ENCODE assay signal across 9 mouse cellular contexts in the genomic region with DNA sequence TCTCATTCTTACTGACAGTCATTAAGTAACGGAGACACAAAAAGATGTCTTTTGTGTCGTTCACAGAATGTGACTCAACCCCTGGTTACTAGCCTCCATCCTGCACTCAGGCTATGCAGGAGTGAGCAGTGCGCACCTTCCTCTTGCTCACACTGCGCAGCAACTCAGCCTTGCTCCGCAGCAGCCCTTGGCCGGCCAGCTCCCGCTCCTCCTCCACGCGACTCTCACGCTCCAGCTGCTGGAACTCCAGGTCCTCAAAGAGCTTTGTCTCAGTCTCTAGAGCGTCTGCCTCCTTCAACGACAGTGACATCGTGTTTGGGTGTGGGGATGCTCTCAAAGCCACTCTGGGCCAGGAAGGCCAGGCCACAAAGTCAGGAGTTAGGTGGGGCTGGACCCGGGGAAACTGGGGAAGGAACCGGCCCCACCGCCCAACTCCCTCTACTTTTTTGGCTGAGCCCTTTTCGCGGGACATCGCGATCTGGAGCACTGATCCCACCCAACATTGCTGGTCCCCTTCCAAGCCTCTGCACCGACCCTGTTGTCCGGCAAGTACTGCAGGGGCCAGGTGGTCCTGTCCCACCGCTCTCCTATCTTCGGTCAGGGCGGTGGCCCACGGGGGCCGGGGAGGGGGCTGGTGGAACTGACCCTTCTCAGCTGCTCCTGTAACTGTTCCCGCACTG. TPM values are rescaled to one million over a fixed set of nuclear protein-coding genes. Genes with fewer than 3 reads are reported as not detected.
DNase-seq lines count a peak whose midpoint lies in the region; ATAC-seq lines count a peak whose summit lies in the region.
"Had no signal": no experiment of that assay in that cellular context is flagged by ENCODE, and none has a peak within 500 bp of the region (broad histone marks: within the 10 kb centered on the region; RNA-seq: fewer than 3 reads in every experiment).

No protein-coding gene starts in this region.

- WGBS in neural tube, embryonic 11.5 days = 19% methylated on average over 28 of the region's 28 CpGs
- WGBS in limb, embryonic 13.5 days = 17% methylated on average over 28 of the region's 28 CpGs
- 18% methylated on average over 28 of the region's 28 CpGs for WGBS in stomach, embryonic 15.5 days

- peak overlapping the region; percentile 36 for H3K4me3 ChIP-seq in erythroblast, embryonic 14.5 days (replicated peaks)
- peak overlapping the region; percentile 14 for H3K4me3 ChIP-seq in neural tube, embryonic 11.5 days (ENCODE audit: low read depth, low read length)
- H3K4me3 ChIP-seq in limb, embryonic 13.5 days = peak overlapping the region; percentile 48
- H3K4me3 ChIP-seq in stomach, embryonic 15.5 days (replicated peaks) = peak overlapping the region; percentile 46

- DNase-seq in neural tube, embryonic 11.5 days (ENCODE audit: low spot score) = no peak
- no peak for DNase-seq in neural tube, embryonic 10.5 days (ENCODE audit: extremely low spot score, low spot score)
- no peak for DNase-seq in layer of hippocampus, adult 18-20 months (ENCODE audit: low spot score in 2 of 2)
- DNase-seq in lung, postnatal 25 days (ENCODE audit: low spot score) = no peak

- H3K9ac ChIP-seq in neural tube, embryonic 11.5 days (ENCODE audit: low read length) = peak overlapping the region; percentile 39
- peak overlapping the region; percentile 67 for H3K9ac ChIP-seq in limb, embryonic 13.5 days
- H3K9ac ChIP-seq in stomach, embryonic 15.5 days = peak overlapping the region; percentile 10; the same call in 1 of the 2 replicates

- peaks cover 15% of the 10 kb centered on the region for H3K4me1 ChIP-seq in erythroblast, embryonic 14.5 days (ENCODE audit: control insufficient read depth)
- H3K4me1 ChIP-seq in neural tube, embryonic 11.5 days (ENCODE audit: control insufficient read depth, insufficient read depth, low read length) = peaks cover 16% of the 10 kb centered on the region
- H3K4me1 ChIP-seq in limb, embryonic 13.5 days = peaks cover 28% of the 10 kb centered on the region
- H3K4me1 ChIP-seq in stomach, embryonic 15.5 days = peaks cover 19% of the 10 kb centered on the region

- no peak for ATAC-seq in erythroblast, adult 5-6 weeks (replicated peaks; ENCODE audit: low FRiP score, poor library complexity, severe bottlenecking)
- ATAC-seq in neural tube, embryonic 11.5 days (ENCODE audit: insufficient read depth, low FRiP score, low TSS enrichment) = no peak
- peak; percentile 28; the same call in 1 of the 2 replicates for ATAC-seq in limb, embryonic 13.5 days (ENCODE audit: low FRiP score, low read depth)
- ATAC-seq in stomach, embryonic 15.5 days (ENCODE audit: insufficient read depth, low FRiP score, low read depth) = peak; percentile 2

- peaks cover 22% of the 10 kb centered on the region for H3K27me3 ChIP-seq in erythroblast, embryonic 14.5 days (ENCODE audit: control insufficient read depth)
- H3K27me3 ChIP-seq in neural tube, embryonic 11.5 days (ENCODE audit: control insufficient read depth, insufficient read depth, low read length) = no peaks in the 10 kb centered on the region
- H3K27me3 ChIP-seq in limb, embryonic 13.5 days = no peaks in the 10 kb centered on the region
- H3K27me3 ChIP-seq in stomach, embryonic 15.5 days (replicated peaks) = no peaks in the 10 kb centered on the region

- peaks cover 2% of the 10 kb centered on the region; the same call in 1 of the 2 replicates for H3K36me3 ChIP-seq in erythroblast, embryonic 14.5 days (ENCODE audit: control insufficient read depth)
- H3K36me3 ChIP-seq in neural tube, embryonic 11.5 days (ENCODE audit: control insufficient read depth, insufficient read depth, low read length) = peaks cover 11% of the 10 kb centered on the region
- H3K36me3 ChIP-seq in limb, embryonic 13.5 days = peaks cover 83% of the 10 kb centered on the region
- H3K36me3 ChIP-seq in stomach, embryonic 15.5 days = peaks cover 13% of the 10 kb centered on the region; the same call in 1 of the 2 replicates

- H3K9me3 ChIP-seq in erythroblast, embryonic 14.5 days (ENCODE audit: control insufficient read depth, low read length) = no peaks in the 10 kb centered on the region
- no peaks in the 10 kb centered on the region for H3K9me3 ChIP-seq in neural tube, embryonic 11.5 days (ENCODE audit: control insufficient read depth, low read length)
- H3K9me3 ChIP-seq in limb, embryonic 13.5 days = no peaks in the 10 kb centered on the region
- H3K9me3 ChIP-seq in stomach, embryonic 15.5 days = no peaks in the 10 kb centered on the region

- no peak overlapping the region for H3K27ac ChIP-seq in neural tube, embryonic 11.5 days (ENCODE audit: low read depth, low read length)
- H3K27ac ChIP-seq in limb, embryonic 13.5 days = peak overlapping the region; percentile 75
- H3K27ac ChIP-seq in stomach, embryonic 15.5 days = peak overlapping the region; percentile 27; the same call in 1 of the 2 replicates

- H3K4me2 ChIP-seq in neural tube, embryonic 11.5 days (ENCODE audit: low read depth) = peak overlapping the region; percentile 40
- peak overlapping the region; percentile 83 for H3K4me2 ChIP-seq in limb, embryonic 13.5 days (replicated peaks)
- H3K4me2 ChIP-seq in stomach, embryonic 15.5 days = peak overlapping the region; percentile 72

RNA-seq across cellular contexts. Expression of a gene that starts 27.1 kb away (rescaled TPM):
- 0.15 and 0.23 TPM in 2 replicates for polyA plus RNA-seq in erythroblast, embryonic 14.5 days (2012)
- total RNA-seq in erythroblast, adult 5-6 weeks (2015; ENCODE audit: low replicate concordance) = 0.42 and 6.1 TPM in 2 replicates
- 2.9 TPM in 2 replicates for total RNA-seq in erythroblast, adult 5-6 weeks (2017; ENCODE audit: low replicate concordance)
- 44.3 and 47.7 TPM in 2 replicates for polyA plus RNA-seq in neural tube, embryonic 11.5 days (2014; fragmentation: Nextera tagmentation; extraction: Ambion mirVana)
- polyA plus RNA-seq in limb, embryonic 13.5 days (2015; fragmentation: Nextera tagmentation; extraction: Ambion mirVana) = 45.3 and 46.1 TPM in 2 replicates
- polyA plus RNA-seq in stomach, embryonic 15.5 days (2015; fragmentation: Nextera tagmentation; extraction: Ambion mirVana) = 24.0 and 25.4 TPM in 2 replicates
- 10 to 100 TPM; 62.4 to 84.0 TPM for total RNA-seq in layer of hippocampus, adult 18-20 months (2021)

RNA-seq across cellular contexts. Expression of a gene that starts 34.9 kb away (rescaled TPM):
- polyA plus RNA-seq in erythroblast, embryonic 14.5 days (2012) = not detected in 2 replicates
- not detected in 2 replicates for total RNA-seq in erythroblast, adult 5-6 weeks (2015; ENCODE audit: low replicate concordance)
- total RNA-seq in erythroblast, adult 5-6 weeks (2017; ENCODE audit: low replicate concordance) = not detected in 2 replicates
- not detected in 2 replicates for polyA plus RNA-seq in neural tube, embryonic 11.5 days (2014; fragmentation: Nextera tagmentation; extraction: Ambion mirVana)
- polyA plus RNA-seq in limb, embryonic 13.5 days (2015; fragmentation: Nextera tagmentation; extraction: Ambion mirVana) = not detected in 2 replicates
- 0.13 TPM in 1 of 2 replicates, not detected in the other for polyA plus RNA-seq in stomach, embryonic 15.5 days (2015; fragmentation: Nextera tagmentation; extraction: Ambion mirVana)
- total RNA-seq in layer of hippocampus, adult 18-20 months (2021) = not detected
- total RNA-seq: layer of hippocampus, postnatal 14 days had no signal

RNA-seq across cellular contexts. Expression of a gene that starts 59.8 kb away (rescaled TPM):
- polyA plus RNA-seq in erythroblast, embryonic 14.5 days (2012) = 0.33 and 0.52 TPM in 2 replicates
- 52.6 and 60.4 TPM in 2 replicates for total RNA-seq in erythroblast, adult 5-6 weeks (2015; ENCODE audit: low replicate concordance)
- total RNA-seq in erythroblast, adult 5-6 weeks (2017; ENCODE audit: low replicate concordance) = 66.1 and 94.8 TPM in 2 replicates
- 211 and 214 TPM in 2 replicates for polyA plus RNA-seq in neural tube, embryonic 11.5 days (2014; fragmentation: Nextera tagmentation; extraction: Ambion mirVana)
- polyA plus RNA-seq in limb, embryonic 13.5 days (2015; fragmentation: Nextera tagmentation; extraction: Ambion mirVana) = 207 and 225 TPM in 2 replicates
- 189 and 208 TPM in 2 replicates for polyA plus RNA-seq in stomach, embryonic 15.5 days (2015; fragmentation: Nextera tagmentation; extraction: Ambion mirVana)
- 100 to 1,000 TPM in 1 of 2 experiments, 10 to 100 TPM in 1; 97.1 to 103 TPM for total RNA-seq in layer of hippocampus, adult 18-20 months (2021)

RNA-seq across cellular contexts. Expression of a gene that starts 59.8 kb away (rescaled TPM):
- 0.29 and 0.86 TPM in 2 replicates for polyA plus RNA-seq in erythroblast, embryonic 14.5 days (2012)
- total RNA-seq in erythroblast, adult 5-6 weeks (2015; ENCODE audit: low replicate concordance) = 62.1 and 85.9 TPM in 2 replicates
- total RNA-seq in erythroblast, adult 5-6 weeks (2017; ENCODE audit: low replicate concordance) = 40.4 and 54.4 TPM in 2 replicates
- 144 and 145 TPM in 2 replicates for polyA plus RNA-seq in neural tube, embryonic 11.5 days (2014; fragmentation: Nextera tagmentation; extraction: Ambion mirVana)
- 146 and 152 TPM in 2 replicates for polyA plus RNA-seq in limb, embryonic 13.5 days (2015; fragmentation: Nextera tagmentation; extraction: Ambion mirVana)
- 84.3 and 84.4 TPM in 2 replicates for polyA plus RNA-seq in stomach, embryonic 15.5 days (2015; fragmentation: Nextera tagmentation; extraction: Ambion mirVana)
- total RNA-seq in layer of hippocampus, adult 18-20 months (2021) = 10 to 100 TPM; 65.2 to 78.9 TPM

Comparison
In these comparisons a context has a peak if more than half of its experiments do, and no peak if none do; other contexts are left out.
1. ATAC-seq: peak in limb, embryonic 13.5 days (single experiment) and stomach, embryonic 15.5 days (single experiment); none in erythroblast, adult 5-6 weeks (single experiment) and neural tube, embryonic 11.5 days (single experiment).
2. H3K9ac ChIP-seq: peak in every context shown above with its lines; median percentile 67 in limb, embryonic 13.5 days; 39 in neural tube, embryonic 11.5 days; 10 in stomach, embryonic 15.5 days.
3. RNA of a gene that starts 27.1 kb away (polyA plus RNA-seq): 45.3 to 46.1 TPM in limb, embryonic 13.5 days, 44.3 to 47.7 TPM in neural tube, embryonic 11.5 days and 24.0 to 25.4 TPM in stomach, embryonic 15.5 days; 0.15 to 0.23 TPM in erythroblast, embryonic 14.5 days; every median in the first group is over 10 times any median in the second.
4. RNA of a gene that starts 59.8 kb away (polyA plus RNA-seq): 207 to 225 TPM in limb, embryonic 13.5 days, 211 to 214 TPM in neural tube, embryonic 11.5 days and 189 to 208 TPM in stomach, embryonic 15.5 days; 0.33 to 0.52 TPM in erythroblast, embryonic 14.5 days; every median in the first group is over 100 times any median in the second.
5. Peak in every context shown above with its lines, with median percentiles within 50 percentile points of each other: H3K4me3 ChIP-seq and H3K4me2 ChIP-seq.